Mouse (Mus musculus) lung, adult 2 months (tissue): ENCODE measurements at regions not wholly inside any gene's neighbourhood (a gene's known extent, or its start where the extent isn't known, plus 50 kb on each side); places are given as distances from the start of the nearest gene placed in this dataset.
A peak's percentile ranks its signal among the peaks of the same experiment; 100 is the strongest.

Experiments used
- DNase-seq: peaks from one replicate; pipeline ENCODE4 v3.0.0; 2022
- H3K4me1 ChIP-seq: fragments of 200-500 bp; 2 replicates; pipeline ENCODE4 v1.6.1; 2011; ENCODE audit warnings: low read length; ENCODE audit not compliant: control insufficient read depth, insufficient read depth
- H3K4me3 ChIP-seq: fragments of 200-500 bp; replicated peaks from 2 replicates; pipeline ENCODE3; 2011; ENCODE audit warnings: low read depth, mild to moderate bottlenecking, control low read depth, low read length; ENCODE audit errors: extremely low read depth
- CTCF ChIP-seq: fragments of 200-500 bp; IDR thresholded peaks from 2 replicates; pipeline ENCODE4 v1.5.1; 2011; ENCODE audit warnings: mild to moderate bottlenecking, low read length, control low read depth; ENCODE audit not compliant: insufficient read depth
- POLR2A ChIP-seq: fragments of 200-500 bp; IDR thresholded peaks from 2 replicates; pipeline ENCODE4 v1.6.1; 2011; ENCODE audit warnings: low read depth, mild to moderate bottlenecking, control low read depth, low read length, borderline replicate concordance; ENCODE audit errors: extremely low read depth
- WGBS: fragments of 180-500 bp; shearing (Covaris S2); methylation state at CpG from one replicate; pipeline ENCODE4 v1.1.7; 2018; 5-methylcytosine and 5-hydroxymethylcytosine counted together

DNA sequence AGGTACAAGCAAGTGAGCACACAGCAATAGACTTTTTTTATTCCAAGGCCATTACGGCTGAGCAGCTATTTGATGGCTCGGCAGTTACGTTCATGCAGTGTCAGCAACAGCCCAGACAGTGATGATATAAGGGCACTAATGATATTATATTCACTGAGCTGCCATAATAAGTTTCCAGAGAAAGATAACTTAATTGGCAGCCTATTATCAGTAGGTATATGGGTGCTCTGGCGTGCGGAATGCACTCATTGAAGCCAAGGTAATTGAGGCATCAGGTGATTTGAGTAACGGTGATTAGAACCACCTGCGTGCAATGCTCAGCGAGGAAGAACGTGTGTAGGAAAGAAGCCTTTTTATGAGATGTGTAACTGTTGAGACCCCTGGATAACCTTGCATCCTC is 358.0 kb downstream of the Cenpc1 start:
- no peak overlapping the region for H3K4me3 ChIP-seq

DNA sequence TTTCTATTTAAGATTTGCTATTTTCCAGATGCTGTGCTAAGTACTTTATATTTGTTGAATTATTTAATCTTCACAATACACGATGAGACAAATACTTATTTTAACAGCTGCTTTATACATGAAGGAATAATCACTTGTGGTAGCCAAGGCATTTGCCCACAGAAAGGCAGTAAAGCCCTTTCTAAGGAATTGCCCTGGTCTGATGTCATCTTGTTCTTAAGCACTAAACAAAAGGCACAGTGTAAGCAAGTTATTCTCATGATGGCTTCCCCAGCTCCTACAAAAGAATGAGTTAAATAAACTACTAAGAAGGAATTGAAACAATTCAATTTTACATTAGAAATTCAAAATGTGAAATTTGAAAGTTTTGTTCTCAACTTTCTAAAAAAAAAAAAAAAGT is 358.8 kb downstream of the Cenpc1 start:
- H3K4me3 ChIP-seq, result no peak overlapping the region
- no peak for DNase-seq
- no peak for TF ChIP-seq POLR2A
- no peak for TF ChIP-seq CTCF
- 52% methylated on average over 1 of the region's 1 CpGs for WGBS
- H3K4me1 ChIP-seq, result no peaks in the 10 kb centered on the region

More for the DNA sequence above, 358.0 kb downstream of the Cenpc1 start:
- 83% methylated on average over 9 of the region's 9 CpGs for WGBS
- TF ChIP-seq POLR2A, result no peak
- TF ChIP-seq CTCF, result no peak
- no peaks in the 10 kb centered on the region for H3K4me1 ChIP-seq
- DNase-seq, result no peak

DNA sequence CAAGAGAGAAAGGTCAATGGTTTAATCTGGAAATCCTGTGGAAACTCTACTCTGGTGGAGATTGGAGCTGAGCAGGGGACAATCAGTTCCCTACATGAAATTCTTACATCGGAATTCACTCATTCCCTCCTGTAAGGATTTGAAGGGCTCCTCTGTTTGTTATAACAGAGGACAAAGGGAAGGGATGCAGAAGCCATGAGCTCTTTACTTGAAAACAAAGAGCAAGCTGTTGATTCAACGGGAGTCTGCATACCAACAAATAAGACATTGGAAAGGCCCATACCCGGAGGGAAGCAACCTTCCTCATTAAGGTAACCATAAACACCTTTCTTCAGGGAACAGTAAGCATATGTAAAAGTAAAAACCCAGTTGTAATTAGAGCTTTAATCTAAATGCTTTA is 359.3 kb downstream of the Cenpc1 start:
- WGBS, result 46% methylated on average over 3 of the region's 3 CpGs
- no peak for DNase-seq
- TF ChIP-seq POLR2A (no peak), CTCF (no peak)
- Histone ChIP-seq H3K4me3 (no peak overlapping the region), H3K4me1 (no peaks in the 10 kb centered on the region)

DNA sequence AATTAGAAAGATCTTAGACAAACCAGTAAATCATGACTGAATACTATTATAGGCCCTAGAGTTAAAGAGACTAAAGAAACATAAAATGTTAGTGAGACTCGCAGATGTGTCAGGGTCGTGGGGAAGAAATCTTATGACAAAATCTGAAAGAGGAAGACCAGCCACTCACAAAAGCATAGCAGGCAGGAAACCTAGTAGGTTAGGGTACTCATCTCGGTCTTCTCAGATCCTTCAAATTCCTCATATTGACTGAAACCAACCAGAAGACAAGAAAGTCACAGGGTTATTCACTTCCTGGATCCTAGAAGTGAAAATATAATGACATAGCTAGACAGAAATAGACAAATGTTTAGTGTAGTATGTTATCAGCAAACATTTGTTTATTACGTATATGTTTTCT is 387.5 kb downstream of the Cenpc1 start:
- Histone ChIP-seq H3K4me3 (no peak overlapping the region), H3K4me1 (no peaks in the 10 kb centered on the region)
- 76% methylated on average over 4 of the region's 4 CpGs for WGBS
- no peak for DNase-seq
- TF ChIP-seq CTCF (no peak), POLR2A (no peak)

DNA sequence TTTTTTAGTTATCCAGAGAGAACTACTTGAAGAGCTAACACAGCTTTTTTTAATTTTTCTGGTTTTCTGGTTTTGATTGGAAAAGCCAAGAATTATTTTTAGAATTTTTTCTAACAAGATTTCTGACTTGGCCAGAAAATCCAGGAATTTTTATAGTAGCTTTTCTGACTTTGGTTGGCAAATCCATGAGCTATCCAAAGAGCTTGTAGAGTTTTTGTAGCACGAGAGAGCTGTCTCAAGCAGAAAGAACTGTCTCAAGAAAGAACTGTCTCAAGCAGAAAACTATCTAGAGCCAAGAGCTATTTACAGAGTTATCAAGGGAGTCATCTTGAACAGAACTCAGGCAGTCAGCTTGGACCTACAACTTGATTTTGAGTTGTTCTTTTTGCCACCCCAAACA is 394.3 kb downstream of the Cenpc1 start:
- TF ChIP-seq CTCF (no peak), POLR2A (no peak)
- Histone ChIP-seq H3K4me1 (no peaks in the 10 kb centered on the region), H3K4me3 (no peak overlapping the region)
- no peak for DNase-seq
- WGBS, result 38% methylated on average over 1 of the region's 1 CpGs

DNA sequence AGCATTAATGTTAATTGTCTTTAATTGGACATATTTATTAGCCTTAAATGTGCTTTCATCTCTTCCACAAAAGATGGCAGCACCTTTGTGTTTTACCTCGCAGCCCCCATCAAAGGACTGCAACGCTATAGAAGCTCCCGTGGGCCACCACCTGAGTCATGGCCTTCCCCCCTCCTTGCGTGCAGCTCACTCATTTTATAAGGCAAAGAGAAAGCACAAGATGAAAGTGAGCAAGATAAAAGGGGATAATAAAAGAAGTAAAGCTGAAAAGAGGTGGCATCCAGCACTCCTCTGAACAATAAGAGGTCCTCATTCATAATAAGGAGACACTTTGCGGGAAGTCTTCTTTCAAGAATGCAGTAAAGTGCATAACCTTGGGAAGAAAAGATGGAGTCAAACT is 403.9 kb downstream of the Cenpc1 start:
- TF ChIP-seq CTCF, result no peak
- TF ChIP-seq POLR2A, result no peak
- DNase-seq, result no peak
- H3K4me1 ChIP-seq, result no peaks in the 10 kb centered on the region
- WGBS, result 87% methylated on average over 5 of the region's 5 CpGs
- H3K4me3 ChIP-seq, result no peak overlapping the region

DNA sequence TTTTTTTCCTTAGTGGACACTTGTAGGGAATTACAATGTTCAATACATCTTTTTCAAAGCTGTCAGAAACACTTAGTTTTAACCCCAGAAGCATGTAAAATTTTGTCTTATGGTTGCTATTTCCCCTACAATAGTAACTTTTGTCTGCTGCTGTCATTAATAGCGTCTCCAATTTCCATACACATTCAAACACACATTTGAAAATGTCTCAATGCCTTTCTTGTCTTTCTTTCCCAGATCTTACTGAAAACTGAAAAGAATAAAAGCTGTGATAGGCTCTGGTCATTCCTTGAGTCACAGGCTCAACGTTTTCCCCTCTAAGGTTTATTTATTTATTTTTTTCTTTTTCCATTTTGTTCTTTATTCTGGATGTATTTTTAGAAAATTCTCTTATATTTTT is 444.3 kb downstream of the Cenpc1 start:
- WGBS, result 56% methylated on average over 2 of the region's 2 CpGs
- TF ChIP-seq CTCF (no peak), POLR2A (no peak)
- no peak for DNase-seq
- no peak overlapping the region for H3K4me3 ChIP-seq
- no peaks in the 10 kb centered on the region for H3K4me1 ChIP-seq

DNA sequence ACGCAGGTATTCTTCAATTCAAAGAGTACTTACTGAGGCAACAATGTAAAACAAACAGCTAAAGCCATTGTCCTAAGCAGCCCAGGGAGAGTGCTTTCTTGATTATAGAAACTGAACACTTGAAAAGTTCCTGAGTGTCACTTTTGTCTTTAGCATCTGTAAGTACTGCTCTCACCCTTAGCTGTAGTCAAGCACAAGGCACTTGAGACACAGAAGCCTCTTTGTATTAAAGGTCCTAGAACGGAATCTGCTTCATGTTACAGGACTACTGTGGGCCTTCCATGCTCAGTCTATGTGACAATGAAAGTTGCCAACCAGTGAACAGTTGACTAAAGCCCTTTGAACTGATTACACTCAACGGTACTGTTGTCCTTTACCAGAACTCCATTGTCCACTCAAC is 450.6 kb downstream of the Cenpc1 start:
- no peaks in the 10 kb centered on the region for H3K4me1 ChIP-seq
- no peak overlapping the region for H3K4me3 ChIP-seq
- TF ChIP-seq POLR2A, result no peak
- TF ChIP-seq CTCF, result no peak
- 52% methylated on average over 3 of the region's 3 CpGs for WGBS
- no peak for DNase-seq

DNA sequence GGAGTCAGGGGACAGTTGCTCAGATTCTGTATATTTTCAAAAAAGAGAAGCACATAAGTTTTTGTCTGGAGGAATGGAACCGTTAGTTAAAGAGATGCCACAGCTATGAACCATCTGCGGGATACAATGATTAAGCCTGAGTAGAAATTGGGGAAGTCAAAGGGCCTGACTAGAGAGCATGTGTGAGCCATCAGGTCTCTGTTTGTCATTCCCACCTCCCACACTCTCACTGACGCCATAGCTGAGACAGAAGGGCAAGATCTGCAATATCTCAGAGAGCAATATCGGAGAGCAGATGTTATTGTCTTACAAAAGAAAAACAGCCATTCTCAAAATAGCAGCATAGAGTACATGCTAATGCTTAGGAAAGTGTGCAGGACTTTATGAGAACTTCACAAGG is 452.8 kb downstream of the Cenpc1 start:
- H3K4me1 ChIP-seq, result no peaks in the 10 kb centered on the region
- 63% methylated on average over 4 of the region's 4 CpGs for WGBS
- no peak overlapping the region for H3K4me3 ChIP-seq
- DNase-seq, result peak; percentile 4
- no peak for TF ChIP-seq CTCF

DNA sequence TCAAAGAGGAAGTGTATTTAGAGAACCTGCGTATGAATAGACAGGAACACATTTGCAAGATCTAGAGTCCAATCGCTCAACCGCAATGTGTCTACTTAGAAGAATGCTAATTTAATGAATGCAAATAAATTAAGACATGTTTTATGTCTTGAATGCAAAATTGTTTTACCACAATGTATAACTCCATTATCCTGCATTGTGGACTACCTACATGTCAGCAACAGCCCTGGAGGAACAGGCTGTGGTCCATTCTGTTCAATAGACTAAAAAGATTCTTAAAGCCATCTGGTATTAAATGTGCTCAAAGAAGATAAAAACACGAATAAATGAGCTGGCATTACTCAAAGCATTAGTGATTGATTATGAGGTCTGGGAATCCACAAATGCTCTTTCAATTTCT is 456.3 kb downstream of the Cenpc1 start:
- no peak for DNase-seq
- Histone ChIP-seq H3K4me3 (no peak overlapping the region), H3K4me1 (no peaks in the 10 kb centered on the region)
- TF ChIP-seq POLR2A, result no peak
- no peak for TF ChIP-seq CTCF
- 79% methylated on average over 4 of the region's 4 CpGs for WGBS

DNA sequence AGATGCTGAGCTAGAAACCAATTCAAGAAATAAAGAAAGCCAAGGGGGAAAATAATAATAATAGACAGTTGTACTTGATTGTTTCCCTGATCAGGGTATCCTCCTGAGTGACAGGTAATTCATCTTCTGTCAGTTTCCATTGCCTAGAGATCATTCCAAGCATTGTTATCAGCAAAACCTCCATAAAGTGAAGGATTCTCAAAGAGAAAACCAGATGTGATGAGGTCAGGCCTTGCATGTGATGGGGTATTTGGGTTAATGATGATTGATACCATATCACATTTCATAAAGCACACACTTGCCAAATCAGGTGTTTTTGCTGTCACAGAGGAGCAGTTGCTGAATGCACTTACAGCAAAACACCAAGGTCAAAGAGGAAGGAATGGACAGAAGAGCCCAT is 467.2 kb downstream of the Cenpc1 start:
- H3K4me3 ChIP-seq, result no peak overlapping the region
- no peak for TF ChIP-seq POLR2A
- no peak for TF ChIP-seq CTCF
- no peaks in the 10 kb centered on the region for H3K4me1 ChIP-seq
- DNase-seq, result no peak
